11 mouse cellular contexts compared by ENCODE assay signal in the genomic region with DNA sequence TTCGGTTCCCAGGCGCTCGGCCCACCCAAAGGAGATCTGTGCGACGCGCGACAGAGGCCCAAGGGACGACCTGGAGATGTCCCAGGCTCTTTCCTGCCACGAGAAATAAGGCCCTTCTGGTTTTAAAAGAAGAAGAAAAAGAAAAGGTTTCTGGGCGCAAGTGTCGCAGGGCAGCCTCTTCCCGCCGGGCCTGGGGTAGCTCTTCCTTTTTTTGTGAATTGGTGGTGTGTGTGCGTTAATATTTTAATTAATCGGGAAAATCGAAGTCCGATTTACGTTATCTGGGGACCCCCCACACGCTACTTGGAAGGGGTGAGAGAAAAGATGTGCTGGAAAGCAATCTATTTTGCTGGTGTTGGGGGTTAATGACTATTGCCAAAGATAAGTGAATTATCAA. TPM values are rescaled to one million over a fixed set of nuclear protein-coding genes. Genes with fewer than 3 reads are reported as not detected.
A peak's percentile ranks its signal among the peaks of the same experiment; 100 is the strongest.
DNase-seq lines count a peak whose midpoint lies in the region; ATAC-seq lines count a peak whose summit lies in the region.
"Had no signal": no experiment of that assay in that cellular context is flagged by ENCODE, and none has a peak within 500 bp of the region (broad histone marks: within the 10 kb centered on the region; RNA-seq: fewer than 3 reads in every experiment).

No protein-coding gene starts in this region.

- peak overlapping the region; percentile 62 for H3K4me3 ChIP-seq in heart, embryonic 13.5 days
- peak overlapping the region; percentile 83 for H3K4me3 ChIP-seq in embryonic facial prominence, embryonic 12.5 days
- H3K4me3 ChIP-seq in hindbrain, embryonic 15.5 days = peak overlapping the region; percentile 57
- peak overlapping the region; percentile 66 for H3K4me3 ChIP-seq in midbrain, embryonic 14.5 days (replicated peaks; ENCODE audit: low read depth, low read length)

- H3K9ac ChIP-seq in heart, embryonic 13.5 days = peak overlapping the region; percentile 34; the same call in 1 of the 2 replicates
- H3K9ac ChIP-seq in embryonic facial prominence, embryonic 12.5 days = peak overlapping the region; percentile 98
- peak overlapping the region; percentile 66 for H3K9ac ChIP-seq in hindbrain, embryonic 15.5 days
- H3K9ac ChIP-seq in midbrain, embryonic 14.5 days (replicated peaks; ENCODE audit: low read length) = peak overlapping the region; percentile 93

- intact Hi-C loops in heart, postnatal 14 days (cut with DNase I) = loop anchor here (5.0 to 10.0 kb wide), 2 partner anchors 251 to 623 kb away; no protein-coding TSS in a partner anchor

- peaks cover 52% of the 10 kb centered on the region for H3K4me1 ChIP-seq in heart, embryonic 13.5 days
- H3K4me1 ChIP-seq in embryonic facial prominence, embryonic 12.5 days = peaks cover 40% of the 10 kb centered on the region
- peaks cover 61% of the 10 kb centered on the region for H3K4me1 ChIP-seq in hindbrain, embryonic 15.5 days (replicated peaks)
- H3K4me1 ChIP-seq in midbrain, embryonic 14.5 days (ENCODE audit: control insufficient read depth, insufficient read depth, low read length) = peaks cover 27% of the 10 kb centered on the region

- no peak overlapping the region for H3K27ac ChIP-seq in heart, embryonic 13.5 days (replicated peaks)
- peak overlapping the region; percentile 94 for H3K27ac ChIP-seq in embryonic facial prominence, embryonic 12.5 days
- peak overlapping the region; percentile 95 for H3K27ac ChIP-seq in hindbrain, embryonic 15.5 days (replicated peaks)
- H3K27ac ChIP-seq in midbrain, embryonic 14.5 days (replicated peaks; ENCODE audit: low read depth, low read length) = peak overlapping the region; percentile 98

- ATAC-seq in heart, embryonic 13.5 days (ENCODE audit: extremely low read depth, insufficient number of reproducible peaks, low FRiP score, low TSS enrichment) = no peak
- no peak for ATAC-seq in embryonic facial prominence, embryonic 12.5 days (ENCODE audit: insufficient number of reproducible peaks, insufficient read depth, low FRiP score, low TSS enrichment)
- no peak for ATAC-seq in hindbrain, embryonic 15.5 days (ENCODE audit: low FRiP score, low read depth)
- ATAC-seq in midbrain, embryonic 14.5 days (ENCODE audit: low FRiP score, low TSS enrichment) = no peak

- no peaks in the 10 kb centered on the region for H3K36me3 ChIP-seq in heart, embryonic 13.5 days
- no peaks in the 10 kb centered on the region for H3K36me3 ChIP-seq in embryonic facial prominence, embryonic 12.5 days
- H3K36me3 ChIP-seq in hindbrain, embryonic 15.5 days = no peaks in the 10 kb centered on the region
- no peaks in the 10 kb centered on the region for H3K36me3 ChIP-seq in midbrain, embryonic 14.5 days (ENCODE audit: control insufficient read depth, insufficient read depth, low read length)

- peaks cover 96% of the 10 kb centered on the region for H3K27me3 ChIP-seq in heart, embryonic 13.5 days (replicated peaks)
- peaks cover 44% of the 10 kb centered on the region for H3K27me3 ChIP-seq in embryonic facial prominence, embryonic 12.5 days
- H3K27me3 ChIP-seq in hindbrain, embryonic 15.5 days = peaks cover 14% of the 10 kb centered on the region
- peaks cover 35% of the 10 kb centered on the region for H3K27me3 ChIP-seq in midbrain, embryonic 14.5 days (ENCODE audit: control insufficient read depth, insufficient read depth, low read length)

- no peak for DNase-seq in heart, postnatal 14 days
- peak; percentile 60 for DNase-seq in midbrain, embryonic 14.5 days
- no peak for DNase-seq in frontal cortex, adult 2 months (ENCODE audit: extremely low spot score in 1 of 2, low spot score in 1 of 2)
- DNase-seq in cerebellum, adult 11 months = no peak
- DNase-seq in right cerebral cortex, postnatal 4 days = no peak
- DNase-seq: kidney, adult 9 months; thymus, postnatal 14 days had no signal

- WGBS in heart, embryonic 13.5 days = 4% methylated on average over 19 of the region's 19 CpGs
- 2% methylated on average over 19 of the region's 19 CpGs for WGBS in embryonic facial prominence, embryonic 12.5 days
- WGBS in hindbrain, embryonic 15.5 days = 2% methylated on average over 19 of the region's 19 CpGs
- under 1% methylated on average over 19 of the region's 19 CpGs for WGBS in midbrain, embryonic 14.5 days

- H3K4me2 ChIP-seq in heart, embryonic 13.5 days = peak overlapping the region; percentile 96
- peak overlapping the region; percentile 70 for H3K4me2 ChIP-seq in embryonic facial prominence, embryonic 12.5 days (replicated peaks)
- H3K4me2 ChIP-seq in hindbrain, embryonic 15.5 days = peak overlapping the region; percentile 78
- H3K4me2 ChIP-seq in midbrain, embryonic 14.5 days (ENCODE audit: low read length) = peak overlapping the region; percentile 84
- H3K4me2 ChIP-seq: liver, embryonic 11.5 days had no signal

- H3K9me3 ChIP-seq in heart, embryonic 13.5 days = no peaks in the 10 kb centered on the region
- no peaks in the 10 kb centered on the region for H3K9me3 ChIP-seq in embryonic facial prominence, embryonic 12.5 days
- H3K9me3 ChIP-seq in hindbrain, embryonic 15.5 days = no peaks in the 10 kb centered on the region
- H3K9me3 ChIP-seq in midbrain, embryonic 14.5 days (ENCODE audit: control insufficient read depth, low read length) = no peaks in the 10 kb centered on the region

RNA-seq across cellular contexts. Expression of a gene that starts 1.3 kb away (rescaled TPM):
- 0.52 and 0.60 TPM in 2 replicates for polyA plus RNA-seq in heart, embryonic 13.5 days (2015; fragmentation: Nextera tagmentation; extraction: Ambion mirVana)
- 10 to 100 TPM; 13.2 to 15.2 TPM for total RNA-seq in heart, postnatal 14 days (2021)
- 15.5 and 21.1 TPM in 2 replicates for polyA plus RNA-seq in embryonic facial prominence, embryonic 12.5 days (2016; fragmentation: Nextera tagmentation; extraction: Ambion mirVana)
- 18.0 and 18.5 TPM in 2 replicates for polyA plus RNA-seq in hindbrain, embryonic 15.5 days (2015; fragmentation: Nextera tagmentation; extraction: Ambion mirVana)
- polyA plus RNA-seq in midbrain, embryonic 14.5 days (2014; fragmentation: Nextera tagmentation; extraction: Ambion mirVana) = 34.0 and 43.4 TPM in 2 replicates
- 1.1 TPM in 2 replicates for polyA plus RNA-seq in frontal cortex, adult 2 months (2012; rRNA removed)

Comparison
In these comparisons a context has a peak if more than half of its experiments do, and no peak if none do; other contexts are left out.
1. H3K9ac ChIP-seq: peak in every context shown above with its lines; median percentile 98 in embryonic facial prominence, embryonic 12.5 days; 93 in midbrain, embryonic 14.5 days; 66 in hindbrain, embryonic 15.5 days; 34 in heart, embryonic 13.5 days.